Mouse (Mus musculus): ENCODE measurements around the gene Spon1. TPM values are rescaled to one million over a fixed set of nuclear protein-coding genes. Genes with fewer than 3 reads are reported as not detected.

Spon1 gene
- total RNA-seq, 2 experiments from 2014 or later: 68.1 to 68.6 TPM

DNA sequence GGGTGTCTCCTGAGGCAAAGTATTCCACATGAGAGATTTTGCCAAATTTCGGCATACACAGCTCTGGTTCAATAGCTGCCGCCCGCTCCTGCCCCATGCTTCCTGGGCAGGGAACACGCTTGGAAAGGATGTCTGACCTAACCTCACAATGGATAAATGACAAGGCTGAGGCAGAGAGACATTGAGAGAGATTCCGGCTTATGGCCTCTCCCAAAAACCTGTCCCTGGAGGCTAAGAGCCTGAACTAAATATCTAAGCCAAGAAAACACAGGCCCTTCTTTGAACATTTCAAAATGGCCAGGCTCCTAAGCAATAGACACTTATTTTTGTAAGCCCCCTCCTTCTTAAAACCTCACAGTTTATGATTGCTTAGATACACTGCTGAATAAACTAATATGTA is 665 bp upstream of the Spon1 start:
- no peak for TF ChIP-seq CTCF (conservative IDR thresholded peaks at IDR 0.05)
- Histone ChIP-seq H3K4me3 (no peak overlapping the region), H3K27ac (peak overlapping the region; percentile 92; the same call in 1 of the 2 replicates)
- DNase-seq (ENCODE audit: low spot score in 2 of 2): no peak

DNA sequence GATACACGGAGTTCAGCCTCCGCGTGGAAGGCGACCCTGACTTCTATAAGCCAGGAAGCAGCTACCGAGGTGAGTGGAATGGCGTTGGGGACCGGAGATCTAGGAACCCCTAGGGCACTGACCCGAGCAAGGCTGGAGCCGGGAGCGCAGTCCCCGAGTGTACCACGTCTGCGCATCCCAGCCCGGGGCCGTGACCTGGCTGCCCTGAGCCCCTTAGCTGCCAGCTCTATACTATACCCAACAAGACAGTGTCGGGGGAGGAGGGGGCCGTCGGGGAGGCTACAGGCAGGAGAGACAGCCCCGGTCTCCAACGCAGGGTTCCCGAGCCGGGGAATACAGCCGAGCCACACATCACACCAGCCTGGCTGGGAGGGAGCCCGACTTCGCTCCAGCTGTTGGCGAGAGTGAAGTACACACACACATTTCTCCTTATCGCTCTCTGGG is 722 bp downstream of the Spon1 start:
- H3K27ac ChIP-seq: peak overlapping the region; percentile 92
- TF ChIP-seq CTCF (conservative IDR thresholded peaks at IDR 0.05): no peak
- DNase-seq (ENCODE audit: low spot score in 2 of 2): no peak
- H3K4me3 ChIP-seq: peak overlapping the region; percentile 77

DNA sequence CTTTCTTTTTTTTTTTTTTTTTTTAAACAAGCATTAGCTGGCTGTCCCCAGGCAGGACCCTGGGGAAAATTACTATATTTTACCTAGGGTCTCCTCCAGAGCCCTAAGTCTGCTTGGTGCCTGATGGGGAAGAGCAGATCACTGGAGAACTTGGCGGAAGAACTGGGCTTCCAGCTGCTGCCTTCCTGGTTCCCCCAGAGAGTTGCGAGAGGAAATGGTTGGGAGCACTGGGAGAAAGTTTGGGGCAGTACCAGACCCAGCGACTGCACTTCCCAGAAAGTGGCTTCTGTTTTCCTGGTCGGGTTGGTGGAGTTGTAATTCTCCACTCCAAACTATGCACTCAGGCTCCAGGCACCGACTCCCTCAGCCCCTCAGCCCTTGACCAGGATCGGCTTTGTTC is 1.7 kb downstream of the Spon1 start:
- H3K27ac ChIP-seq: no peak overlapping the region
- no peak for TF ChIP-seq CTCF (conservative IDR thresholded peaks at IDR 0.05)
- peak overlapping the region; percentile 77 for H3K4me3 ChIP-seq
- no peak for DNase-seq (ENCODE audit: low spot score in 2 of 2)

DNA sequence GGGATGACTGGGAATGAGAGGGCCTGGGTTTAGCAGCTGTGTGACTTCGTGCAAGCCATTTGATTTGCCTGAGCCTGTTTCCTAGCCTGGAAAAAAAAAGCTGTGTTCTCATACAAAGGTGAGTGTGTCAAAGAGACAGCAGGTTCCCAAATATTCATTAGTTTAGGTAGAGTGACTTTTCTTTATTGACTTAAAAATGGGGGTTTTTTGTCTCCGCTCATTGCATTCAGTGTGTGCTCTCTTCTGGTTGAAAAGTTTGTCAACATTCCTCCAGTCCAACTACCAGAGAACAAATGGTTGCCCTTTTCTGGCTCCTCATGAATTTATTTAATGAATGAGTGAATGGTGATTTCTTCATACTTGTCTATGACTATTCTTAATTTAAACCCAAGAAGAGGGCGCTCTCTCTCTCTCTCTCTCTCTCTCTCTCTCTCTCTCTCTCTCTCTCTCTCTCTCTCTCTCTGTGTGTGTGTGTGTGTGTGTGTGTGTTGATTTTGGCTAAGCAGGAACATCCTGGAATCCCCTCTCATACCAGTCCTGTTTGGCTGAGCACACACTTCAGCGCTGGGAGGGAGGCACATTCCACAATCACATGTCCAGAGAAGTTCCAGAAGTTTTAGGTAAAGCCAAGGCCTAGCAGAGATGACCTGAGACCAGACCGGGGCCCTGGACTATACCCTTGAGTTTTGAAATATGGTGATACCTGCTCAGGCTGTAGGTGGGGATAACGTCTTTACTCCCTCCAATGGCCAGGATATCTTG is 2.6 kb downstream of the Spon1 start:
- no peak for DNase-seq (ENCODE audit: low spot score in 2 of 2)
- Histone ChIP-seq H3K4me3 (peak overlapping the region; percentile 77), H3K27ac (no peak overlapping the region)
- TF ChIP-seq CTCF (conservative IDR thresholded peaks at IDR 0.05): no peak

DNA sequence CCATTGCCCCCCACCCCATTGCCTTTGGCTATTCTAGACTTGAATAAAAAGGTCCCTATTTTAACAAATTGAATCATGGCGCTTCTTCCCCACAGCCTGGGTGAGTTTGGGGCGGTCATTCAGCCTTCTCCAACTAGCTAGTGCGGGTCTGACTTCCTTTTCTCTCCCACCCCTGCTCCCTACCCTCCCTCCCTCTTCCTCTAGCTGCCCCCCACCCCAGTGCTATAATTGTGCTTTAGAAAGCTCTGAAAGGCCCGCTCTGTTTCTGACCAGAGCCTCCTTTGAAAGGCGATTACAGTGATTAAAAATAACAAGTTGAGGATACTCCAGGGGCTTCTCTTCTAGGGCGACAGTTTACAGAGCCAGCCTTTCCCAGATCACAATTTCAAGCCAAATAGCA is 3.5 kb downstream of the Spon1 start:
- Histone ChIP-seq H3K4me3 (no peak overlapping the region; the same call in 1 of the 2 replicates), H3K27ac (peak overlapping the region; percentile 8; the same call in 1 of the 2 replicates)
- no peak for TF ChIP-seq CTCF (conservative IDR thresholded peaks at IDR 0.05)
- DNase-seq (ENCODE audit: low spot score in 2 of 2): no peak

DNA sequence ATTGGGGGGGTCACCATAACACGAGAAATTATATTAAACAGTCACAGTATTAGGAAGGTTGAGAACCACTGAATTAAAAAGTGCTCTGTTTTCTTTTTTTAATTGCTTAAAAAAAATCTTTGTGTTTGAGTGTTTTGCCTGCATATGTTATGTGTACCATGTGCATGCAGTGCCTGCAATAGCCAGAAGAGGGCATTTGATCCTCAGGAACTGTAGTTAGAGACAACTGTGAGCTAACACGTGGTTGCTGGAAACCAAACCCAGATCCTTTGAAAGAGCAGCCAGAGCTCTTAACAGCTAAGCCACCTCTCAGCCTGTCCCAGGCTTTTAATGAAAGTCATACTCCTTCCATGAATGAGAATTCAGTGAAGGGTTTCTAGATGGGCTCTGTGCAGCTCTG is 6.3 kb downstream of the Spon1 start:
- Histone ChIP-seq H3K27ac (no peak overlapping the region), H3K4me3 (no peak overlapping the region)
- no peak for DNase-seq (ENCODE audit: low spot score in 2 of 2)
- TF ChIP-seq CTCF (conservative IDR thresholded peaks at IDR 0.05): peak; percentile 66

DNA sequence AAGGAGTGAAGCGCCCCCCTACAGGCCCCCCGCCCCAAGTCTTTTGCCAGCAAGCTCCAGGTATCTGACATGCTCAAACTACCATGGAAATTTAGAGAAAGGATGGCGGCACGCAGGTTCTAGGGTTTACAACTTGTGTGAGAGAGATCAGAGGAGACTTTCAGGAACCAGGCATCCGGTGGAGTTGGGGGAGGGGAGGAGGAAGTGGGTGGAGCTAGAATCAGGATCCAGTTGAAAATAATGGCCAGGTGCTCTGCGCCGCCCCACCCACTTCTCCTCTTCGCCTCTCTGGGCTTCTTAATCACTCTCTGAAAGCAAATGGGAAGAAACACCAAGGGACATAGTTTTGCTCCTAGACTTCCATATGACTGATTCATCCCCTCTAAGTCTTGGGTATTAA is 7.6 kb downstream of the Spon1 start:
- no peak for DNase-seq (ENCODE audit: low spot score in 2 of 2)
- no peak overlapping the region for H3K27ac ChIP-seq
- no peak for TF ChIP-seq CTCF (conservative IDR thresholded peaks at IDR 0.05)
- H3K4me3 ChIP-seq: no peak overlapping the region

DNA sequence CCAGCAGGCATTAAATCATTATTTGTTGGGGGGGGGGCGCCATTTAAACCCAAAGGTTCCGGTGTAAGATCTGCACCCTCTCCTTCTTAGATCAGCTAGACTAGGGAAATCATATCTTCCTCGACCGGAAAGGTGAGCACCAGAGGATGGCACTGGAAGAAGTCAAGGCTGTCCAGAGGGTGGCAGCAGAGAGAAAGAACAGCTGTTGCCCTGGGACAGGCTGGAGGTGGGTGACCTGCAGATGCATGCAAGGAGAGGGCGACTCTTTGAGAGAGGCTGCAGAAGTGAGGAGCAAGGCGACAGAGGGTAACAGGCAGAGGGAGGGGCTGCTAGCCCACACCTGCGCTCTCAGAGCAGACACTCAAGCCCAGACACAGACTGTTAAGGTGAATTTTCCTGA is 8.2 kb downstream of the Spon1 start:
- DNase-seq (ENCODE audit: low spot score in 2 of 2): no peak
- TF ChIP-seq CTCF (conservative IDR thresholded peaks at IDR 0.05): peak; percentile 77
- no peak overlapping the region for H3K27ac ChIP-seq
- H3K4me3 ChIP-seq: no peak overlapping the region

DNA sequence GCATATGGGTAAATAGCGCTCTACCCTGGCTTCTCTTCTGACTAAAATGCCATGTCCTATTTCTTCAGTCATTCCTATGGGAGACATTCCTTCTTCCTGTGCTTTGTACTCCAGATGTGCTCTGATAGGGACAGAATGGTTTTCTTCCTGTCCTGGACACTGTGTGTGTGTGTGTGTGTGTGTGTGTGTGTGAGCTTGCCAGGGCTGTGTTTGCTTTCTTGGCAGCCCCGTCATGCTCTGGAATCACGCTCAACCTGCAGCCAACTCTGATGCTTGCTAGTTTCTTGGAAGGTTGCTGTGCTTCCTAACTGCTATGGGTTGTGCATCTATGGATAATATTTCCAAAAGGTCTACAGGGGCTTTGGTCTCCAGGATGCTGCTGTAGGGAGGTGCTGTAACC is 9.1 kb downstream of the Spon1 start:
- no peak for TF ChIP-seq CTCF (conservative IDR thresholded peaks at IDR 0.05)
- no peak for DNase-seq (ENCODE audit: low spot score in 2 of 2)
- Histone ChIP-seq H3K4me3 (no peak overlapping the region), H3K27ac (no peak overlapping the region)

DNA sequence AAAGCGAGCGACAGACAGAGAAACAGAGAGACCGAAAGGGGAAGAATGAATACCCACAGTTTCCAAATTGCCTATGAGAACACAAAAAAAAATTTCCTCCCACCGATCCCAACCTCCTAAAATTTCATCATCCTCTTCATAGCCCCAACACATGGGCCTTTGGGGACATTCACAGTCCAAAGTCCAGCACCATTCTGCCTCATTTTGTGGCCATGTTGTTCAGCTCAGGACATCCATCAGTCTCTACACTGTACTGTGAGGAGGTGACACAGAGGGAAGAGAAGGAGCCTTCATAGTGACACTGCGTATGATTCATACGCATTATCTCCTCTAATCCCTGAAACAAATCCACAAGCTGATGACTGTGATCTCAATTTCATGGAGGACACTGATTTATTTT is 12.7 kb downstream of the Spon1 start:
- no peak overlapping the region for H3K4me3 ChIP-seq
- no peak for TF ChIP-seq CTCF (conservative IDR thresholded peaks at IDR 0.05)
- no peak for DNase-seq (ENCODE audit: low spot score in 2 of 2)
- no peak overlapping the region for H3K27ac ChIP-seq

DNA sequence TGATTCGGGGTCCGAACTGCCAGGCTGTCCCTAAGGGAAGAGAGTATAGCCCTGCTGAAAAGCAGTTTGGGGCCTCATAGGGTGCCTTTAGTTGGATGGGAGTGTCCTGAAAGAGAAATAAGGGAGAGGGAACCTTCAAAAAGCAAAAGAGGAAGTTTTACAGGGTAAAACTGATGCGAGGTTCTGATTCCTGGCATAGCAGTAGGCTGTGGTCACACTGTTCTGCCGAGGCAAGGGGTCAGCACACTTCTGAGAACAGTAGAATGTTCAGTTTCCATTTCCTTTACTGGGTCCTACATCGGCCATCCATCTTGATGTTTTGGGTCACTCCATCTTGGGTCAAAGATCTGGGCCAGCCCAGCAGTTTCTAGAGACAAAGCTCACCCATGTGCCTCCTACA is 14.5 kb downstream of the Spon1 start:
- Histone ChIP-seq H3K4me3 (no peak overlapping the region), H3K27ac (no peak overlapping the region)
- no peak for DNase-seq (ENCODE audit: low spot score in 2 of 2)
- TF ChIP-seq CTCF (conservative IDR thresholded peaks at IDR 0.05): no peak

DNA sequence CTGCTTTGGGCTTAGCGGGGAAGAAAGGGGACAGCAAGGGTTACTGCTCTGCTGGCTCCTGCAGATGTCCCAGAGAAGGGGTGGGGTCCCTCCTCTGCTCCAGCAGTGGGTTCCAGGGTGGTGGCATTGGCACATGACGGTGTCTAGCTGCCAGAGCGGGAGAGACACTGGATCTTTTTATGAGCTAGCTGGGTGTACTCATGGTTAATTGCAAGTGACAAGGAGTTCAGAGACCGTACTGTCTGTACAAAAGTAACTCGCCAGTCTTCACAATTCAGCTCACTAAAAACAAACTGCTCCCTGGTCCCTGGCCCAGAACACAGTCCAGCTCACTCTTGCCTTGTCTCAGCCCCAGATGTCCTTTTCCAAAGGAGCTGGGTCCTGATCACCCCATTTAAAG is 26.2 kb downstream of the Spon1 start:
- DNase-seq (ENCODE audit: low spot score in 2 of 2): peak in 1 of 2 experiments; percentile 32
- H3K27ac ChIP-seq: peak overlapping the region; percentile 56
- no peak overlapping the region for H3K4me3 ChIP-seq
- TF ChIP-seq CTCF (conservative IDR thresholded peaks at IDR 0.05): no peak

DNA sequence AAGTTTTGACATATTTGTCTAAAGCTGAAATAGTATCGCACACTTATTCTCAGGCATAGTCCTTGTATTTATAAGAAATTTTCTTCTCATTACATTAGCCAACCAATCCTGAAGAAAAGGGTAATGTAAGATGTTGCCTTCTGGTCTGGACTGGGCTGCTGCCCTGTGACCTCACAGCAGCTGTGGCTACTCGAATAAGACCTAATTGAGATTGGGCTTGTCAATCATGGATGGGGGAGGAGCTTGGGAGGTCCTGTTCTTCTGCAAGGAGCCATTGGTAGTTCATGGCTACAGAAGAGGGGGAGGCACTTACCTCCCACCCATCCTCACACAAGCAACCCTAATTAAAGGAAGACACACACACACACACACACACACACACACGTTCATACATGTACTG is 27.1 kb downstream of the Spon1 start:
- Histone ChIP-seq H3K4me3 (no peak overlapping the region), H3K27ac (0 out of 2 replicates have a peak overlapping the region, but pooled peaks have one; percentile 56)
- TF ChIP-seq CTCF (conservative IDR thresholded peaks at IDR 0.05): no peak
- no peak for DNase-seq (ENCODE audit: low spot score in 2 of 2)

DNA sequence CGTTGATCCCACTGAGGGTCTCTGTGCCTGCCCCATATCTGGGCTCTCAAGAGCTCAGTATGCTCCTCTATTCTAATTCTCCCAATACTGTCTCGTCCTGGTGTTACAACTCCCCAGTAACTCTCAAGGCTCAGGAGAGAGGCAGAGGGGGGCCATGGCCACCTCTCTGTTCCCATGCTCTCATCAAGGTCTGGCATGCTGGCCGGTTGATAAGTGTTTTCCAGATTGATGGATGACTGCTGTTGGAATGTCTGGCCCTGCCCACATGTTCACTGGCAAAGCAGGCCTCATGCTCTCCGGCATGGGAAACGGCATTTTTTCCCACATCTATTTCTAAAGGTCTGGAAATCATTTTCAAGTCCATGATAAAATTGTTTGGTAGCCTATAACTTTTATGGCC is 29.4 kb downstream of the Spon1 start:
- TF ChIP-seq CTCF (conservative IDR thresholded peaks at IDR 0.05): no peak
- H3K4me3 ChIP-seq: no peak overlapping the region

More for the DNA sequence above, 29.4 kb downstream of the Spon1 start:
- no peak overlapping the region for H3K27ac ChIP-seq
- no peak for DNase-seq (ENCODE audit: low spot score in 2 of 2)
